Mouse (Mus musculus): ENCODE measurements around the gene Klk6.

DNA sequence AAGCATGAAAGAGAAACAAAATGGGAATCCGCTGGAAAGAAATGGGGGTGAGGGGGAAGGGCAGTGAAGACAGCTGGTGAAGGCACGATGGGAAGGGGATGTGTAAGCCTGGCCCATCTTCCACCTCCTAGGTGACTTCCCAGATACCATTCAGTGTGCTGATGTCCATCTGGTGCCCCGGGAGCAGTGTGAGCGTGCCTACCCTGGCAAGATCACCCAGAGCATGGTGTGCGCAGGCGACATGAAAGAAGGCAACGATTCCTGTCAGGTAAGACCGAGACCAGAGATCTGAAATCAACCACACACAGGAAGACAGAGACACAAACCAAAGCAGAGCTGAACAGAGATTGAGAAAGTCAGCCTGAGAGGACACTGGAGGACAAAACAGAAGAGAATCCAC is 4.7 kb downstream of the Klk6 start:
- TF ChIP-seq CTCF (IDR thresholded peaks at IDR 0.05; ENCODE audit: low read depth) (no peak), EP300 (IDR thresholded peaks at IDR 0.05; ENCODE audit: low read depth) (no peak)

All from liver, embryonic 14.5 days (tissue).